Mouse (Mus musculus): ENCODE measurements around the gene Tgfb2.

Tgfb2 gene

GRCm38 (mm10) chr1:186581666-186582065, 124.1 kb downstream of the Tgfb2 start:
- no peak for DNase-seq (ENCODE audit: low spot score)

GRCm38 (mm10) chr1:186581114-186581513, 124.7 kb downstream of the Tgfb2 start:
- no peak for DNase-seq (ENCODE audit: low spot score)

DNA sequence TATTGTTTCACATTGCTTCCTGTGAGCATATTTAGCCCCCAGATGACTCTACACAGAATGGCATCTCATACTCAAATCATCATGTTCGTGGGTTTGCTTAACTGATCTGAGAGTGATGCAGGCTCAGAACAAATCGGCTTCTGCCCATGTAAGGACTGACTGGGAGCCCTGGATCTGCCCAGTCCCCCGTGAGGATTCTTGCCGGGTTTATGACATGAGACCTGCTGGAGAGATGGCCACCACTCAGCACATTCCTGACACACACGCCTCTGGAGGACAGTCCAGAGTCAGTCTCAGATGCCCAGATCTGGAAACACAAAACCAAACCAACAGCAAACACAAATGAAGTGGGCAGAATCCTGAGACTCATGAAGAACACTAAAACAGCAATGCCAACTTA, 128.5 kb downstream of the Tgfb2 start:
- no peak for DNase-seq (ENCODE audit: low spot score)

- no peak for DNase-seq (ENCODE audit: low spot score)
These were observed 130.2 kb downstream of the Tgfb2 start for GRCm38 (mm10) chr1:186575629-186576028.

GRCm38 (mm10) chr1:186575074-186575473, 130.7 kb downstream of the Tgfb2 start:
- no peak for DNase-seq (ENCODE audit: low spot score)
